Mouse (Mus musculus): ENCODE results near the gene Gm10643.

The Gm10643 gene

DNA sequence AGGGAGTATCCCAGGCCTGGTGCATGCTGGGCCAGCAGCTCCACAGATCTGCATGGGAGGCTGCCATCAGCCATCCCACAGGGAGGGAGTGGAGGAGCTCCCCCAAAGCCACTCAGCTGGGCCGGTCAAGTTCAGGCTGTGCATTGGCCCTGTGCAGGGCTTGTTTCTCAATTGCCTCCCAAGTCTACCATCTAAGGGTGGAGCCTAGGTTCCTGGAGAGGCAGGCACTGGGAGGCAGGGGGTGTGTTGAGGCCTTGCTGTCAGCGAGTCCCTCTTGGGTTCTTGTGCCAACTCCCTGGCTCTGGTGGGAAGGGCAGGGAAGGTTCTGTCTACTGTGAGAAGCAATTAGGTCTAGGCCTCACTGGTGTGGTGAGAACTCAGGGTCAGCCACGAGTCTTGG lies 7.0 kb upstream of the Gm10643 start:
- no peak for DNase-seq (ENCODE audit: low spot score in 2 of 2)

GRCm38 (mm10) chr8:84070667-84071066 lies 5.7 kb upstream of the Gm10643 start:
- DNase-seq (ENCODE audit: low spot score in 2 of 2): no peak

DNA sequence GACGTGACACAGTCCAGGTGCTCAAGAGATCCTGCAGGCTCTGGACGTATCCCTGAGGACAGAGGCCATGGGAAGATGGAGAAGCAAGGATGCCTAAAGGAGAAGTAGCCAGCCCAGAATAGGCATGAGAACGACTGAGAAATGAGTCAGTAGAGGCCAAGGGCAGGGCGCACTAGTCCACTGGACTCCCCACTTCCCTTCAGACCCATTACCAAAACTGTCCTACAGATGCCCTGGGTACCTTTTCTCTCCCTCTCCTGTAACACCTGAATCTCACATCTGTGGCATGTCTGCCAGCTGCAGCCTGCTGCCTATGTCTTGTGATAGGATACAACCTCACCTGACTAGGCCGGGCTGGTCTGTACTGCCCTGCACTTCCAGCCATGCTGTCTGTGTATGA lies 5.3 kb upstream of the Gm10643 start:
- no peak for DNase-seq (ENCODE audit: low spot score in 2 of 2)

DNA sequence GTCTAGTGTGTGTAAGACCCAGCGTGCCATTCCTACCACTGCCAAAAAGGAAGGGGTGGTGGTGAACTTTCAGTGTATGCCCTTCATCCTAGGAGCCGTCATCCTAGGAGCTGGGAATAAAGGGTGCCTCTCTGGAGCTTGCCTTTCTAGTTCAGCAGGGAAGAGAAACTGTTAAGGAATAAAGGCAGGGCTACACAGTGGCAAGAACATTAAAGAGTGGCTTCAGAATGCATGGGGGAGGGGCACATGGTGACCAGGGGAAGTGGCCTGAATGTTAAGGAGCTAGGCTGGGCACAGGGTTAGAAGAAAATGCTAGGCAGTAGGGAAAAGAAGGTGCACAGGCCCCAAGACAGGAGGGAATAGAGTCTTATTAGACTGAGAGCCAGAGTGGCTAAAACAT lies 4.8 kb upstream of the Gm10643 start:
- DNase-seq (ENCODE audit: low spot score in 2 of 2): no peak

DNA sequence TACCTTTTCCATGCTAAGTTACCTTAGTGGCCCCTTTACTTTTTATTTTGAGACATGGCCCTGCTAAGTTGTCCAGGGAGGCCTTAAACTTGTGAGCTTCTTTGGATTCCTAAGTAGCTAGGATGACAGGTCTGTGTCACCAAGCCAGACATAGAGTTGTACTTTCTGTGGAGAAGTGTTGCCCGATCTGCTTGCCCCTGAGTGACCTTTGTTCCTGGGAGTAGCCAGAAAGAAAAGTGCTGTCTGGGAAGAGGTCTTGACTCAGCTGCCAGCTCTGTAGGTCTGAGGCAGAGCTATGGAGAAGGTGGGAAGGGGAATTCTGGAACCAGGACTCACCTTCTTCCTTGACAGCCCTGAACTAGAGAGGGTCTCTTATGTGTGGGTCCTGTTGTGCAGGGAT lies 4.2 kb upstream of the Gm10643 start:
- no peak for DNase-seq (ENCODE audit: low spot score in 2 of 2)

- no peak for DNase-seq (ENCODE audit: low spot score in 2 of 2)
Measured at GRCm38 (mm10) chr8:84068316-84069035, 3.5 kb upstream of the Gm10643 start.

- no peak for DNase-seq (ENCODE audit: low spot score in 2 of 2)
Measured at GRCm38 (mm10) chr8:84067911-84068310, 3.0 kb upstream of the Gm10643 start.

- DNase-seq (ENCODE audit: low spot score in 2 of 2): peak; percentile 95 to 98
Measured at GRCm38 (mm10) chr8:84067047-84067573, 2.2 kb upstream of the Gm10643 start.

- DNase-seq (ENCODE audit: low spot score in 2 of 2): peak; percentile 95 to 99
Measured at GRCm38 (mm10) chr8:84066291-84066930, 1.5 kb upstream of the Gm10643 start, which contains the start of gene Rfx1. Gene Rfx1, plus strand, starts transcription at chr8:84066834.

- DNase-seq (ENCODE audit: low spot score in 2 of 2): no peak
Measured at GRCm38 (mm10) chr8:84065457-84066072, 628 bp upstream of the Gm10643 start.

DNA sequence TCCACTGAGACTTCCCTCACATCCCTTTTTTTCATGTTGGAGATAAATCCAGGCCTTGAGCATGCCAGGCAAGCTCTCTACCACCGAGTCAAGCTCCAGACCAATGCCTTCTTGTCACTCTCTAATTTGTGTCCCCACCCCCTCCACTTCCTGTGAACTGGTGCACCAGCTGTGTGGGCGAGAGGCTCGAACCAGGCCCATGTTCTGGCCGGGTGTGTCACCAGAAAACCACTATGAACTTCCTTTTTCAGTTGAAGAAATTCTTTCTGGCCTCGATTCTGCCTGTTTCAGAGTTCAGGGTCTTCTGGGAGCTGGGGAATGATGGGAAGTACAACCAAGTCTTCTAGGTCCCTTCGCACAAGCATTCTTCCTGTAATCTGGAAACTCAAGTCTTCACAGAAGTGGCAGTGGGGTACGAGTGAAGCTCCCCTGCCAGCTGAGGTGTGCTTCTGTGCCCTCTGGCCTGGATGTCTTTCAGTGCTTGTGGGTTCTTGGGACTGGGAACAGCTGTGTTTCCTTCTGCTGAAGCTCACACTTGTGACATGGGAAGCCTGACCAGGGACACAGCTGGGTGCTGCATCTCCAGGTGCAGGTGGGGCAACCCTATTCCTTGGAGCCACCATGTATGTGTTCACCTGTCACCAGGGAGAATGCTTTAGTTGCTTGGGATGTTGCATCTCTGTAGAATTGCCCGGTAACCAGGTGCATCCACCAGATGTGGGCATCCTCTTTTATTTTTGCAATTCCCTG lies 901 bp downstream of the Gm10643 start:
- peak; percentile 78 to 81 for DNase-seq (ENCODE audit: low spot score in 2 of 2)

DNA sequence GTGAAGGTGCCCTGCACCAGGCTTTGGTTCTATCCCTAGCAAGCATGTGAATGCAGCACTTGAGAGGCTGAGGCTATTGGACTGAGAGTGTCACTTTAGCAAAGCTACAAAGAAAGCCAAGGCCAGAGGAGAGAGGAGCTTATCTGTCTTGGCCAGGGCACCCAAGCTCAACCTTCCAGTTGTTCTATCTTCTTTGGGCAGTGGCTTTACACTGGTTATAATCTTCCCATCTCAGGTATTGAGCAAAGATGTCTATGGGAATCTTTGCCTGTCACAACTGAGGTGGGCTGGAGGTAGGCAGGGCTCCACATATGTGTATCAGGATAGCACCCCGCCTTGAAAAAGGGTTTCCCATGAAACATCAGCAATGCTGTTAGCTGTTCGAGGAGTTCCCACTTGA lies 4.7 kb downstream of the Gm10643 start:
- DNase-seq (ENCODE audit: low spot score in 2 of 2): no peak

- DNase-seq (ENCODE audit: low spot score in 2 of 2): no peak
Measured at GRCm38 (mm10) chr8:84059226-84059625, 5.7 kb downstream of the Gm10643 start.

GRCm38 (mm10) chr8:84057827-84058226 lies 7.1 kb downstream of the Gm10643 start:
- no peak for DNase-seq (ENCODE audit: low spot score in 2 of 2)

DNA sequence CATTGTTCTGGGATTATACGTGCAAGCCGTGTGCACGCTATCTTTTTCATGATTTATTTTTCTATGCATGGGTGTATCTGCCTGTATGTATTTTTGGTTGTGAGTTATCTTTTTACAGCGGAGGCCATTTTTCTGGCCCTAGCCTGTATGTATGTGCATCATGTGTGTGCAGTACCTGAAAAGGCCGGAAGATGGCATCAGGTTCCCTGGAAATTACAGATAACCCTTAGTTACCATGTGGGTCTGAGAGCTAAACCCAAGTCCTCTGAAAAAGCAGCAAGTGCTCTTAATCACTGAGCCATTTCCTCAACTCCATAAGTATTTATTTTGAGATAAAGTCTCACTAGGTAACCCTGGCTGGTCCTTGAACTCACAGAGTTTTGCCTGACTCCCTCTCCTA lies 11.7 kb downstream of the Gm10643 start:
- DNase-seq (ENCODE audit: low spot score in 2 of 2): no peak

GRCm38 (mm10) chr8:84052746-84053145 lies 12.2 kb downstream of the Gm10643 start:
- DNase-seq (ENCODE audit: low spot score in 2 of 2): no peak

- no peak for DNase-seq (ENCODE audit: low spot score in 2 of 2)
Measured at GRCm38 (mm10) chr8:84048171-84048570, 16.8 kb downstream of the Gm10643 start.

DNA sequence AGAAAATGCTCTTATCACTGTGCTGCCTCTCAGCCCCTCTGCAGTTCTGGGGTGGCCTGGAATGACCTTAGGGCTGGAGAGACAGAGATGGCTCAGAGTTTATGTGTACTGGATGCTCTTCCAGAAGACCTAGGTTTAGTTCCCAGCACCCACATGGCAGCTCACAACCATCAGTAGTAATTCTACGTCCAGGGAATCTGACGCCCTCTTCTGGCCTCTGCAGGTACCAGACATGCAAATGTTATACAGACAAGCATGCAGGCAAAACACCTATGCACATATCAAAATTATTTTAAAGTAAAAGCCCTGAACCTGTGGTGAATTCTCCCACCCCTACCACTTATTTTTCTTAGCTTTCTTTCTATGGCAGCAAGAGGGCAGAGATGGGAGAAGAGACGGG lies 18.4 kb downstream of the Gm10643 start:
- DNase-seq (ENCODE audit: low spot score in 2 of 2): no peak

DNA sequence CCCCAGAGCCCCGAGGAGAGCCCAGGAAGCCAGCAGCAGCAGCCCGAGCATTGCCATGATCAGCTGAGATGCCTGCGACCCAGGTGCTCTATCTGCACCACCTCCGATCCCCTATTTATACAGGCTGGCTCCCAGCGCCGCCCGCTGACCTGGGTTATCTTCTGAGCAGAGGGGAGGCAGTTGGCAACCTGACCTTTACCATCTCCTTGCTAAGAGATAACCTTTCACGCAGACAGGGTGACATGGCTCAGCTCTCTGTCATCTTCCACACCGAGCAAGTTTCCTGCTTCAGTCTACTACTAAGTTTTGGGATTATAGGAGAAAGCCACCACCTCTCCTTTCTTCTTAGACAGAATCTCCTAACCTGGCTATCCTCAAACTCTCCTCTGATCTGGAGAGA lies 20.0 kb downstream of the Gm10643 start, which contains the start of gene Rln3:
Rln3 (minus strand) TSS at position 101 of the 400 bp plus-strand sequence.
- DNase-seq (ENCODE audit: low spot score in 2 of 2): no peak

DNA sequence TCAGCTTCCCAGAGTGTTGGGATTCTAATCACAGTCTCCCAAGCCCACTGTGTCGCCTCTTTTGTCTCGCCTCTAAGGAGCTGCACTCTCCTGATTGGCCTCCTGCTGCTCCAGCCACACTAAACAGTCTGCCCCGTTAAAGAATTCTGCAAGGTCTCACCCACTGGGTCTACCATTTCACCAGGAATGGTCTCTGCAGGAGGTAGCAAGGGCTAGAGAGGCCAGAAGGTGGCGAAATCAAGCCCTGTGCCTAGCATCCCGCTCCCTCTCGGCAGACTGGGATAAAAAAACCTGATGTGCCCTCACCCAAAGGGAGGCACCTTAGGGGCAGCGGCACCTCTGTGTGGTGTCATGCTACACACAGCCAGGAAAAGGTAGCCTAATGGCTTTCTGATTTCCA lies 20.8 kb downstream of the Gm10643 start:
- no peak for DNase-seq (ENCODE audit: low spot score in 2 of 2)

GRCm38 (mm10) chr8:84042948-84043342 lies 22.0 kb downstream of the Gm10643 start:
- DNase-seq (ENCODE audit: low spot score in 2 of 2): no peak
